Mouse (Mus musculus): ENCODE data around the gene Armc5. TPM values are rescaled to one million over a fixed set of nuclear protein-coding genes. Genes with fewer than 3 reads are reported as not detected.

The Armc5 gene
- total RNA-seq (2021), result 10 to 100 TPM; 11.3 to 13.6 TPM

DNA sequence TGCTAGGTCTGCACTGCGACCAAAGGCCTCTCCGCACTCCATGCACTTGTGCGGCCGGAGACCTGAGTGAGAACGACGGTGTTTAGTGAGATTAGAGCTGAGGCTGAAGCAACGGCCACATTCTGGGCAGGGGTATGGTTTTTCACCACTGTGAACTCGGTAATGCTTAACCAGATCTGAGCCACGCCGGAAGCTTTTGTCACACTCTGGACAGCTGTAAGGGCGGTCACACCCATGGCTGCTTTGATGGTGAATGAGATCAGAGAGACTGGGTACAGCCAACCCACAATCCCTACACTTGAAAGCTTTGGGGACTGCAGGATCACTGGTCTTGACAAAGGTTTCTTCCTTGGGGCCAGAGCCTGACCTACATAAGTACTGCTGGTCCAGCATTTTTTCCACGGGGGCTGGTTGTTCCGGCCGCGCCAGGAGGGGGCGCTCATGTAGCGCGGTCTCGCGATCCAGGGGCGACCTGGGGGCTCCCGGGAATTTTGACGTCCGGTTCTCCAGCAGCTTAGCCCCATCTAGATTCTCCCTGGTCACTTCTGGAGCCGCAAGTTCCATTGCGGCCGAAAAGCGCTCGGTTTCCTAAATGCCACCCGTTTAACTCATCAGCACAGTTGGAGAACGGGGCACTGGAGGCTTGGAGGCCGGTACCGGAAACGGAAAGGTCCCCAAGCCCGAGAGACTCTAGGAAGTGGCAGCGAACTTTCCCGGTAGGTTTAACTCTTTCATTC lies at the start of gene Armc5:
Gene Armc5, plus strand, starts transcription at position 487 of the 737 bp plus-strand sequence.
- intact Hi-C loops (cut with DNase I), result loop anchor here (2.0 to 10.0 kb wide), 3 partner anchors 228 to 470 kb away; partner anchors contain the start of gene Tial1
- DNase-seq (ENCODE audit: low spot score in 2 of 2), result peak; percentile 83 to 84

- intact Hi-C loops (cut with DNase I), result no loop called here
- no peak for DNase-seq (ENCODE audit: low spot score in 2 of 2)
Observed at GRCm38 (mm10) chr7:128201607-128202006, 35.5 kb upstream of the Armc5 start.

- intact Hi-C loops (cut with DNase I), result no loop called here
- DNase-seq (ENCODE audit: low spot score in 2 of 2), result no peak
Observed at GRCm38 (mm10) chr7:128203071-128203470, 34.1 kb upstream of the Armc5 start.

DNA sequence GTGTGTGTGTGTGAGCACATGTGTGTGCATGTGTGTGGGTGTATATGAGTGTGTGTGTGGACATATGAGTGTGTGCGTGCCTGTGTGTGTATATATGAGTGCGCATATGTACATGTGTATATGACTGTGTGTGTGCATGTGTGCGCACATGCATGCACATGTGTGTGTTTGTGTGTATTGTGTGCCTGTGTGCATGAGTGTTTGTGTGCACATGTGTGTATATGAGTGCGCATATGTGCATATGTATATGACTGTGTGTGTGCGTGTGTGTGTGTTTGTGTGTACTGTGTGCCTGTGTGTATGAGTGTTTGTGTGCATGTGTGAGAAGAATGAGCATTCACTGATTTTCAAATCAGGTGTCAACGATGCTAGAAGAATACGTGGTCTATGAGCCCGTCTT lies 33.0 kb upstream of the Armc5 start:
- DNase-seq (ENCODE audit: low spot score in 2 of 2), result no peak
- intact Hi-C loops (cut with DNase I), result no loop called here

DNA sequence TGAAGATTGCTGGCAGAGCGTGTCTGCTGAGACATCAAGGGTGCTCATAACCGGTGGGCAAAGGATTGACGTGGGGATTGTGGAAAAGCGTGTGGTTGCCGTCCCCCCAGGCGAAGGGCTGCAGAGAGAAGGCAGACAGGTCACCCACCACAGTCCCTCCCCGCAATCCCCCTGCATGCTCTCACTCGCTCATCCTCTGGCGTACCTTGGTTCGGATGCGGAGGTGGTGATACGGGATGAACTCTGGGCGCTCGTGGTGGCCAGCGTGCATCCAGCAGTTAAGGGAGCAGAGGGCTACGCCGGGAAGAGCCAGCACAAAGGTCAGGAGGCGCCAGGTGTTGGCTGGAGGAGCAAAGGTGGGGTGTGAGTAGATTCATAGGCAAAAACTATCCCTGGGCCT lies 31.4 kb upstream of the Armc5 start:
- intact Hi-C loops (cut with DNase I), result loop anchor here (5.0 kb wide), 1 partner anchor 218 kb away; no protein-coding TSS in a partner anchor
- no peak for DNase-seq (ENCODE audit: low spot score in 2 of 2)

DNA sequence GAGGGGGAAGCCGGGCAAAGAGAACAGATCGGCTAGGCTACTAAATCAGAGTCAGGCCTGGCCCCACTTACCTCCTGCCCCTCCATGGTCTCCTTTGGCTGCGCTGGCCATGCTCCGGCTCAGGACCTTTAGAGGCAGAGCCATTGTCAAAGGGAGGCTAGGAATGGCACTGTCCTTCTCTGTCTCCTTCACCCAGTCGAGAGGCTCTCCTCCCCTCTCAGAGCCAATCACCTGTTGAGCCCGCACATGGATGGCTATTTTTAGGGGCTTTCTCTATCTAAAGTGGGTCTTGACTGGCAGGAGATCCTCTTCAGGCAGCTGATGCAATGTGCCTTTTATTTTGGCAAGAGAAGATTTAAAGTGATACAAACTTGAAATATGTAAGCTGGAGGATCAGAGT lies 31.0 kb upstream of the Armc5 start, which contains the start of gene Cox6a2:
Gene Cox6a2, minus strand, starts transcription at position 236 of the 400 bp plus-strand sequence.
- DNase-seq (ENCODE audit: low spot score in 2 of 2), result no peak
- intact Hi-C loops (cut with DNase I), result loop anchor here (5.0 kb wide), 1 partner anchor 219 kb away; no protein-coding TSS in a partner anchor

GRCm38 (mm10) chr7:128208187-128208586 lies 29.0 kb upstream of the Armc5 start:
- DNase-seq (ENCODE audit: low spot score in 2 of 2), result peak; percentile 16 to 60

GRCm38 (mm10) chr7:128209826-128210225 lies 27.3 kb upstream of the Armc5 start:
- intact Hi-C loops (cut with DNase I), result loop anchor here (2.0 to 5.0 kb wide), 2 partner anchors 111 to 223 kb away; no protein-coding TSS in a partner anchor

More at GRCm38 (mm10) chr7:128208187-128208586, 29.0 kb upstream of the Armc5 start:
- intact Hi-C loops (cut with DNase I), result loop anchor here (2.0 to 5.0 kb wide), 2 partner anchors 109 to 221 kb away; no protein-coding TSS in a partner anchor

GRCm38 (mm10) chr7:128219952-128220351 lies 17.2 kb upstream of the Armc5 start:
- DNase-seq (ENCODE audit: low spot score in 2 of 2), result no peak
- intact Hi-C loops (cut with DNase I), result no loop called here

More at GRCm38 (mm10) chr7:128209826-128210225, 27.3 kb upstream of the Armc5 start:
- no peak for DNase-seq (ENCODE audit: low spot score in 2 of 2)

GRCm38 (mm10) chr7:128220936-128221335 lies 16.2 kb upstream of the Armc5 start:
- intact Hi-C loops (cut with DNase I), result no loop called here
- DNase-seq (ENCODE audit: low spot score in 2 of 2), result no peak

DNA sequence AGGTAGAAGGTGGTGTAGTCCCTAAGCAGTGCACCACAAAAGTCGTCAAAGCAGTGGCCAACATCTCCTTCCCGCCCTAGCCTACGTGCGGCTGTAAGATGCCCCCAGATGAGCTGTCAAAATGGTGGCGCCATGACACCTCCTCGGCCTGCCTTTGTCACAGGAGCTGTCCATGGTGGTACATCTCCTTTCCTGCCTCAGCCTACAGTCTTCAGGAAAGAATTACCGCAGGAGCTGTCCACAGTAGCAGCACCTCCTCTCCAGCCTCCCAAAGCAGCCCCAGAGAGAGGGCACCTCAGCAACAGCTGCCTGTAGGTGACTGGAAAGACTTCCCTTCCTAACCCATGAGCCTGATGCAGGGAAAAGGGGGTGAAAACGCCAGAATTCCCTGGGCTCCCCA lies 5.4 kb upstream of the Armc5 start:
- intact Hi-C loops (cut with DNase I), result loop anchor here (10.0 kb wide), 1 partner anchor 233 kb away; the partner anchor contains the start of gene Tial1
- no peak for DNase-seq (ENCODE audit: low spot score in 2 of 2)

- no peak for DNase-seq (ENCODE audit: low spot score in 2 of 2)
- intact Hi-C loops (cut with DNase I), result loop anchor here (5.0 to 10.0 kb wide), 2 partner anchors 230 to 473 kb away; partner anchors contain the start of gene Tial1
Observed at GRCm38 (mm10) chr7:128234796-128235195, 2.3 kb upstream of the Armc5 start.

- no peak for DNase-seq (ENCODE audit: low spot score in 2 of 2)
- intact Hi-C loops (cut with DNase I), result loop anchor here (5.0 to 10.0 kb wide), 2 partner anchors 229 to 472 kb away; partner anchors contain the start of gene Tial1
Observed at GRCm38 (mm10) chr7:128235481-128235880, 1.7 kb upstream of the Armc5 start.

DNA sequence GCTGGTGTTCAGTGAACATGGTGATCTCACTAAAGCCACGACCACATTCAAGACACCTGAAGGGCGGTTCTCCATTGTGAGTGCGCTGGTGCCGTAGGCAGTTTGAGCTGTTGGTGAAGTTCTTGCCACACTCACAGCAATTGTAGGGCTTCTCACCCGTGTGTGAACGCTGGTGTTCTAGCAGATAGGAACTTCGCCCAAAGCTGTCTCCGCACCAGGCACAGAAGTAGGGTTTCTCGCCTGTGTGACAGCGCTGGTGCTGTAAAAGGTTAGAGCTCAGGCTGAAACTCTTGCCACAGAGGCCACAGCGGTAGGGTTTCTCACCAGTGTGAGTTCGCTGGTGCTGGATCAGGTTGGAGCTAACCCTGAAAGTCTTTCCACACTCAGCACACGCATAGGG lies 716 bp upstream of the Armc5 start:
- intact Hi-C loops (cut with DNase I), result loop anchor here (2.0 to 10.0 kb wide), 3 partner anchors 228 to 471 kb away; partner anchors contain the start of gene Tial1
- DNase-seq (ENCODE audit: low spot score in 2 of 2), result no peak

GRCm38 (mm10) chr7:128237593-128237926 lies 418 bp downstream of the Armc5 start:
- DNase-seq (ENCODE audit: low spot score in 2 of 2), result no peak
- intact Hi-C loops (cut with DNase I), result loop anchor here (2.0 to 10.0 kb wide), 3 partner anchors 227 to 470 kb away; partner anchors contain the start of gene Tial1

- intact Hi-C loops (cut with DNase I), result loop anchor here (2.0 to 10.0 kb wide), 3 partner anchors 227 to 469 kb away; partner anchors contain the start of gene Tial1
- peak; percentile 100 for DNase-seq (ENCODE audit: low spot score in 2 of 2)
Observed at GRCm38 (mm10) chr7:128237927-128238778, 1.0 kb downstream of the Armc5 start, which contains the start of gene 9130023H24Rik. 9130023H24Rik (minus strand) TSS chr7:128238031.

GRCm38 (mm10) chr7:128238991-128239390 lies 1.8 kb downstream of the Armc5 start:
- no peak for DNase-seq (ENCODE audit: low spot score in 2 of 2)
- intact Hi-C loops (cut with DNase I), result loop anchor here (5.0 to 10.0 kb wide), 2 partner anchors 226 to 468 kb away; partner anchors contain the start of gene Tial1

- intact Hi-C loops (cut with DNase I), result no loop called here
- no peak for DNase-seq (ENCODE audit: low spot score in 2 of 2)
Observed at GRCm38 (mm10) chr7:128240131-128240784, 3.1 kb downstream of the Armc5 start.

- DNase-seq (ENCODE audit: low spot score in 2 of 2), result no peak
- intact Hi-C loops (cut with DNase I), result no loop called here
Observed at GRCm38 (mm10) chr7:128242331-128242730, 5.2 kb downstream of the Armc5 start.

All from left cerebral cortex, postnatal 36 days (tissue).